Mouse (Mus musculus): Measurements from ENCODE around the gene Pdk2. TPM values are rescaled to one million over a fixed set of nuclear protein-coding genes. Genes with fewer than 3 reads are reported as not detected.

Gene Pdk2
- polyA plus RNA-seq, 1 experiment, result 9.4 TPM

DNA sequence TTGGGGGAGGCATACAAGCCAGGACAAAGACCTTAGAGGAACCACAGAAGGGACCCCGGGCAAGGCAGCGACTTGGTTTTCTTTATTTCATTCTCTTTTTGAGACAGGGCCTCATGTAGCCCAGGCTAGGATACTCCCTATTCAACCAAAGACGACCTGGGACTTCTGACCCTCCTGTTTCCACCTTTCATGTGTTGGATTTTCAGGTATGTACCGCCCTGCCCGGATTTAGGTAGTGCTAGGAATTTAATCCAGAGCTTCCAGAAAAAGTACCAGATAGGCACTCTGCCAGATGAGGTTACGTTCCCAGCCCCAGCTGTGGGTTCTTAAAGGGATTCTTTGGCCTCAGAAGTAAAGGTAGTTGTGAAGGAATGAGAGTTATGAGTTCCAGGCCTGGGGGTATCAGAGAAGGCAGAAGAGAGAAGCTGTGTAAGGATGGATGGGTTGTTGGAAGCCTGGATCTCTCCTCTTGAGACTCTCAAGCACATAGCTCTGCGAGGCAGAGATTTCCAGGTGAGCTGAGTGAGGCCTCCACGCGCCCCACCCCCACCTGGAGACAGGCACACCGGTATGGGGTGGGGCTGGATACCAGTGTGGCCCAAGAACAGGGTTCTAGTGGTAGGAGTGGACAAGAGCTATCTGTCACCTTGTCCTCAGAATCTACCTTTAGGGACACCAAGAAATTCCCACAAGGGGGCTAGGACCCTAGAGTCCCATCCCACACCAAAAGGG is 28.2 kb upstream of the Pdk2 start:
- H3K4me3 ChIP-seq (ENCODE audit: low read depth, low read length), result no peak overlapping the region
- H3K9ac ChIP-seq (ENCODE audit: low read depth, poor library complexity, severe bottlenecking), result 0 out of 2 replicates have a peak overlapping the region, but pooled peaks have one; percentile 2
- H3K36me3 ChIP-seq (ENCODE audit: control insufficient read depth, insufficient read depth, low read length, poor library complexity, severe bottlenecking), result peaks cover 6% of the 10 kb centered on the region
- TF ChIP-seq CTCF (IDR thresholded peaks at IDR 0.05; ENCODE audit: low read depth, low read length), result no peak
- no peak for TF ChIP-seq EP300 (IDR thresholded peaks at IDR 0.05; ENCODE audit: insufficient read depth, low read depth, low read length)
- no peak for TF ChIP-seq POLR2A (IDR thresholded peaks at IDR 0.05; ENCODE audit: insufficient read depth, low read length)
- no peaks in the 10 kb centered on the region for H3K27me3 ChIP-seq (ENCODE audit: control insufficient read depth, insufficient read depth, low read length, poor library complexity, severe bottlenecking)
- H3K27ac ChIP-seq (ENCODE audit: insufficient read depth, low read length), result peak overlapping the region; percentile 5; the same call in 1 of the 2 replicates
- H3K9me3 ChIP-seq (replicated peaks; ENCODE audit: control insufficient read depth, insufficient read depth, low read length, poor library complexity, severe bottlenecking), result no peaks in the 10 kb centered on the region
- H3K4me1 ChIP-seq (ENCODE audit: control insufficient read depth, insufficient read depth, low read length), result peaks cover 16% of the 10 kb centered on the region

GRCm38 (mm10) chr11:95056768-95057501 is 15.8 kb upstream of the Pdk2 start:
- no peaks in the 10 kb centered on the region for H3K9me3 ChIP-seq (replicated peaks; ENCODE audit: control insufficient read depth, insufficient read depth, low read length, poor library complexity, severe bottlenecking)
- TF ChIP-seq CTCF (IDR thresholded peaks at IDR 0.05; ENCODE audit: low read depth, low read length) (no peak), EP300 (IDR thresholded peaks at IDR 0.05; ENCODE audit: insufficient read depth, low read depth, low read length) (0 out of 2 replicates have a peak, but pooled peaks have one; percentile 16), POLR2A (IDR thresholded peaks at IDR 0.05; ENCODE audit: insufficient read depth, low read length) (no peak)
- no peaks in the 10 kb centered on the region for H3K4me1 ChIP-seq (ENCODE audit: control insufficient read depth, insufficient read depth, low read length)
- H3K4me3 ChIP-seq (ENCODE audit: low read depth, low read length), result 0 out of 2 replicates have a peak overlapping the region, but pooled peaks have one; percentile 1
- H3K27me3 ChIP-seq (ENCODE audit: control insufficient read depth, insufficient read depth, low read length, poor library complexity, severe bottlenecking), result no peaks in the 10 kb centered on the region
- H3K36me3 ChIP-seq (ENCODE audit: control insufficient read depth, insufficient read depth, low read length, poor library complexity, severe bottlenecking), result peaks cover 45% of the 10 kb centered on the region
- H3K27ac ChIP-seq (ENCODE audit: insufficient read depth, low read length), result no peak overlapping the region
- H3K9ac ChIP-seq (ENCODE audit: low read depth, poor library complexity, severe bottlenecking), result no peak overlapping the region

GRCm38 (mm10) chr11:95053062-95053461 is 11.9 kb upstream of the Pdk2 start:
- no peaks in the 10 kb centered on the region for H3K9me3 ChIP-seq (replicated peaks; ENCODE audit: control insufficient read depth, insufficient read depth, low read length, poor library complexity, severe bottlenecking)
- H3K9ac ChIP-seq (ENCODE audit: low read depth, poor library complexity, severe bottlenecking), result no peak overlapping the region
- no peak overlapping the region for H3K4me3 ChIP-seq (ENCODE audit: low read depth, low read length)
- peaks cover 42% of the 10 kb centered on the region for H3K36me3 ChIP-seq (ENCODE audit: control insufficient read depth, insufficient read depth, low read length, poor library complexity, severe bottlenecking)
- H3K4me1 ChIP-seq (ENCODE audit: control insufficient read depth, insufficient read depth, low read length), result no peaks in the 10 kb centered on the region
- no peaks in the 10 kb centered on the region for H3K27me3 ChIP-seq (ENCODE audit: control insufficient read depth, insufficient read depth, low read length, poor library complexity, severe bottlenecking)
- H3K27ac ChIP-seq (ENCODE audit: insufficient read depth, low read length), result no peak overlapping the region
- TF ChIP-seq POLR2A (IDR thresholded peaks at IDR 0.05; ENCODE audit: insufficient read depth, low read length), result no peak
- no peak for TF ChIP-seq EP300 (IDR thresholded peaks at IDR 0.05; ENCODE audit: insufficient read depth, low read depth, low read length)
- no peak for TF ChIP-seq CTCF (IDR thresholded peaks at IDR 0.05; ENCODE audit: low read depth, low read length)

DNA sequence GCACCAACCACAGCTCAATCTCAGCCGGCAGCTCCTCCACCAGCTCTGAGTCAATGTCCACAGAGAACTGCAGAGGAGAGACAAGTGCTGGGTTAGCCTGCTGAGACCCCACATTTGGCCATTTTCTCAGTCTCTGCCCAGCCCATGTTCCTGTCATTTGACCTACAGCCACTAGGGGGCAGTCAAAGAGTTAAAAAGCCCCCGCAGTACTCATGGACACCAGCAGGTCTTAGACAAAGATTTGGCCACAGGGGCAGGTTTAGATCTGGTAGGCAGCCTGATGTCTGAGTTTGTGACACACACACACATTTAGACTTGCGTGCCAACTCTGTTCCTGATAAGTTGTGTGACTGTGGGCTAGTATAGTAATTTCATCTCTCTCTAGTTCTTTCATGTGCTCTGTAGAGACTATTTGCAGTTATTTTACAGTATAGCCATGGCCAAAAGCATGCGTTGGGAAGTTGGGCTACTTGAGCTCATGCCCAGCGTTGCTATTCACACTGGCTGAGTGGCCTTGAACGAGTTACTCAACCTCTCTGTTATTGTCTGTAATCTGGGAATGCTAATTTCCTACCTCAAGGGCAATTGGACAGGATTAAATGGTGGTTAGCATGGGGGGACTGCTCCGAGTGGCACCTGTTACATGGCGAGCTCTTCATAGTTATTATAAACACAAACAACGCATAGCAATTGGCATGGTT is 6.0 kb upstream of the Pdk2 start:
- H3K36me3 ChIP-seq (ENCODE audit: control insufficient read depth, insufficient read depth, low read length, poor library complexity, severe bottlenecking), result peaks cover 15% of the 10 kb centered on the region
- H3K27me3 ChIP-seq (ENCODE audit: control insufficient read depth, insufficient read depth, low read length, poor library complexity, severe bottlenecking), result no peaks in the 10 kb centered on the region
- TF ChIP-seq CTCF (IDR thresholded peaks at IDR 0.05; ENCODE audit: low read depth, low read length) (peak; percentile 69), EP300 (IDR thresholded peaks at IDR 0.05; ENCODE audit: insufficient read depth, low read depth, low read length) (no peak), POLR2A (IDR thresholded peaks at IDR 0.05; ENCODE audit: insufficient read depth, low read length) (no peak)
- no peak overlapping the region for H3K9ac ChIP-seq (ENCODE audit: low read depth, poor library complexity, severe bottlenecking)
- H3K4me3 ChIP-seq (ENCODE audit: low read depth, low read length), result no peak overlapping the region
- H3K4me1 ChIP-seq (ENCODE audit: control insufficient read depth, insufficient read depth, low read length), result no peaks in the 10 kb centered on the region
- H3K27ac ChIP-seq (ENCODE audit: insufficient read depth, low read length), result no peak overlapping the region
- H3K9me3 ChIP-seq (replicated peaks; ENCODE audit: control insufficient read depth, insufficient read depth, low read length, poor library complexity, severe bottlenecking), result no peaks in the 10 kb centered on the region

DNA sequence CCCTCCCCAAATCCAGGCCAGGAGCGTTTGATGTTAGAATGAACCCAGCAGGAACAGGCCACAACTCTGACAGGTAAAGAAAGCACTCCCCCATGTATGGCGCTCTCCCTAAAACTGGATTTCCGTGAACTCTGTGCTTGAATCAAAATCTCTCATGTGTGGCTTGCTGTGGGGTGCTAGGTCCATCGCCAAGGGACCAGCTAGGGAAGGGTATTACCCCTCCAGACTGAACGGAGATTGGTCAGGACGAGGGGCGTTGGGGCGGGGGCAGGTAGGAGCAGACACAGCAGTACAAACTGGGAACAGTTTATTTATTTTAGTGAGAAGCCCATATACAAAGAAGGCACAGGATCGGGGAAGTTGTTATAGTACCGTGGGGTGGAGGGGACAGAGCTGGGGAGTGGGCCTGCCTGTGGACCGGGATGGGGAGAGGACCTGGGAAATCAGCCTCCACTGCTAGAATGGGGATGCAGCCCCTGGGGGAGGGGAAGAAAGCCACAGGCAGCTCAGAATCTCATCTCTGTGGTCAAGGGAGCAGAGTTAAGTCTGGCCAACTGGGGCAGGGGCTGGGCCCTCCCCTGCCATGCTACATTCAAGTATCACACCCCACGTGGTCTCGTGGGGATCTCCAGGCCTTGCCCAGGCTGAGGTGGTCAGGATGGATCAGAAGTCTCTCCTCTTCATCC is 3.2 kb upstream of the Pdk2 start:
- no peaks in the 10 kb centered on the region for H3K27me3 ChIP-seq (ENCODE audit: control insufficient read depth, insufficient read depth, low read length, poor library complexity, severe bottlenecking)
- H3K9me3 ChIP-seq (replicated peaks; ENCODE audit: control insufficient read depth, insufficient read depth, low read length, poor library complexity, severe bottlenecking), result no peaks in the 10 kb centered on the region
- TF ChIP-seq CTCF (IDR thresholded peaks at IDR 0.05; ENCODE audit: low read depth, low read length) (no peak), EP300 (IDR thresholded peaks at IDR 0.05; ENCODE audit: insufficient read depth, low read depth, low read length) (no peak), POLR2A (IDR thresholded peaks at IDR 0.05; ENCODE audit: insufficient read depth, low read length) (no peak)
- H3K36me3 ChIP-seq (ENCODE audit: control insufficient read depth, insufficient read depth, low read length, poor library complexity, severe bottlenecking), result no peaks in the 10 kb centered on the region; the same call in 1 of the 2 replicates
- H3K9ac ChIP-seq (ENCODE audit: low read depth, poor library complexity, severe bottlenecking), result no peak overlapping the region
- no peak overlapping the region for H3K4me3 ChIP-seq (ENCODE audit: low read depth, low read length)
- H3K4me1 ChIP-seq (ENCODE audit: control insufficient read depth, insufficient read depth, low read length), result no peaks in the 10 kb centered on the region
- no peak overlapping the region for H3K27ac ChIP-seq (ENCODE audit: insufficient read depth, low read length)
